Mouse (Mus musculus) brain, embryonic 14.5 days (tissue): ENCODE measurements at regions not wholly inside any gene's neighbourhood (a gene's known extent, or its start where the extent isn't known, plus 50 kb on each side); places are given as distances from the start of the nearest gene placed in this dataset.
A peak's percentile ranks its signal among the peaks of the same experiment; 100 is the strongest.

Experiments
- DNase-seq: peaks from one replicate; pipeline ENCODE4 v3.0.0-alpha.2; 2011; ENCODE audit warnings: low read depth
- CTCF ChIP-seq: fragments of 200-500 bp; IDR thresholded peaks from 2 replicates; pipeline ENCODE4 v1.5.1; 2012; ENCODE audit warnings: inconsistent platforms, mild to moderate bottlenecking, moderate library complexity, borderline replicate concordance; ENCODE audit not compliant: insufficient read depth, insufficient read length; ENCODE audit errors: extremely low read depth
- POLR2A ChIP-seq: fragments of 200-500 bp; IDR thresholded peaks from 2 replicates; pipeline ENCODE4 v1.6.1; 2012; ENCODE audit warnings: mild to moderate bottlenecking, inconsistent platforms, borderline replicate concordance; ENCODE audit not compliant: poor library complexity, insufficient read depth, insufficient read length, severe bottlenecking; ENCODE audit errors: extremely low read depth

- TF ChIP-seq POLR2A: no peak
- TF ChIP-seq CTCF: no peak
- DNase-seq: no peak
Observed at GRCm38 (mm10) chr16:18723186-18723843, 53.3 kb upstream of the Cldn5 start.

DNA sequence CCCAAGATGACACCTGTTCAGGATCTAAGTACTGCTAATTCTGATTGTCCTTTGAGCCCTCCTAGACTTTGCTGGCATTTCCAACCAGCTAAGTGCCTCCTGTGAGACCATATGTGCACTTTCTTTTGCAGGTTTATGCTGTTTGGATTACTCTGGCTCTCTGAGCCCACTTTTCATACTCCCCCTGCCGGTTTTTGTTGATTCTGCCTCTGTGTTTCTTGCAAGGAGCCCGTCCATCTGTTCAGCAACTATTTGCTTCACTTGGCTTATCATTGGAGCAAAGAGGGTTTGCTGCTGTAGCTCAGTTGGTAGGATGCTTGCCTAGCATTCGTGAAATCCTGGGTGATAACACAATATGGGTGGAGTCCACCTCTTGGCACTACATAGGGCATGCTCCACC lies 52.8 kb upstream of the Cldn5 start:
- DNase-seq: peak; percentile 57

DNA sequence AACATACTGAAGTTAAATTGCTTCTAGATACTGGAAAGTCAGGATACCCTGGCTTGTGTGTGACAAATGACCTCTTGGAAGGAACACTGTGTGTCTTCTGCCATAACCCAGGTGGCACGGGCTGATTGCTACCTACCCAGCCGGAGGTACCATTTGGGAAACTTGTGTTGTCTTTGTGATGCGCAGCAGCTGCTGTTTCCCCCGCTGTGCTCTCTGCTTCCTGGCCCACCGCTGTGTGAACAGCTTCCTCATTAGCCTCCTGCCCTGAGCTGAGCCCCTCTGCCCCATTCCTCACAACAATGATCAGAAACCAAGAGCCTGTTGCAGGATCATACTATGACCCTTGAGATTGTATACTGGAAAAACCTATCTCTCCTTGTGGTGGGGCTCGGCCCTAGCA lies 51.9 kb upstream of the Cldn5 start:
- no peak for DNase-seq
- no peak for TF ChIP-seq CTCF
- no peak for TF ChIP-seq POLR2A

More for the DNA sequence above, 52.8 kb upstream of the Cldn5 start:
- TF ChIP-seq CTCF: peak; percentile 16; the same call in 1 of the 2 replicates
- no peak for TF ChIP-seq POLR2A
